Mouse (Mus musculus) hematopoietic stem cell, adult 5-6 weeks (primary cell): ENCODE results near the gene Tldc1. TPM values are rescaled to one million over a fixed set of nuclear protein-coding genes. Genes with fewer than 3 reads are reported as not detected.

Experiments
- ATAC-seq, 2 experiments: fragments of 125-278 bp in 1 of 2; replicated peaks in 1 of 2; 2 replicates each; pipeline ENCODE4 v1.8.0; 2016 to 2017; ENCODE audit warnings: inconsistent platforms in 2 of 2, mild to moderate bottlenecking in 2 of 2, moderate number of reproducible peaks in 2 of 2, low read depth in 1 of 2, moderate TSS enrichment in 1 of 2; ENCODE audit not compliant: low FRiP score in 2 of 2, poor library complexity in 2 of 2, severe bottlenecking in 2 of 2, insufficient read depth in 1 of 2, low TSS enrichment in 1 of 2
- total RNA-seq: library from RNA; stranded (forward); fragments of 172-1452, 232-1000 nt; gene quantifications from 2 replicates; pipeline ENCODE4 v1.2.3, GENCODE M21; 2017

Tldc1 gene
- total RNA-seq: 7.9 and 14.4 TPM in 2 replicates

GRCm38 (mm10) chr8:119778263-119778662, at the start of gene Tldc1:
Tldc1 (minus strand) TSS chr8:119778416.
- peak; percentile 94 to 95 for ATAC-seq

GRCm38 (mm10) chr8:119827721-119828153, 49.5 kb upstream of the Tldc1 start:
- ATAC-seq: no peak

- ATAC-seq: no peak
Observed at GRCm38 (mm10) chr8:119826982-119827381, 48.8 kb upstream of the Tldc1 start.

- peak; percentile 65 for ATAC-seq
Observed at GRCm38 (mm10) chr8:119825950-119826730, 47.9 kb upstream of the Tldc1 start.

GRCm38 (mm10) chr8:119824809-119825273, 46.6 kb upstream of the Tldc1 start:
- ATAC-seq: peak in 1 of 2 experiments; percentile 38; a peak in 1 of 4 replicates

GRCm38 (mm10) chr8:119824100-119824499, 45.9 kb upstream of the Tldc1 start:
- no peak for ATAC-seq

- ATAC-seq: no peak
Observed at GRCm38 (mm10) chr8:119823278-119823677, 45.1 kb upstream of the Tldc1 start.

- ATAC-seq: no peak
Observed at GRCm38 (mm10) chr8:119821691-119822090, 43.5 kb upstream of the Tldc1 start.

GRCm38 (mm10) chr8:119819976-119820375, 41.8 kb upstream of the Tldc1 start:
- no peak for ATAC-seq

- no peak for ATAC-seq
Observed at GRCm38 (mm10) chr8:119819316-119819715, 41.1 kb upstream of the Tldc1 start.

- peak; percentile 23 to 25; a peak in 3 of 4 replicates for ATAC-seq
Observed at GRCm38 (mm10) chr8:119817446-119817845, 39.2 kb upstream of the Tldc1 start.

- no peak for ATAC-seq
Observed at GRCm38 (mm10) chr8:119816219-119816618, 38.0 kb upstream of the Tldc1 start.

GRCm38 (mm10) chr8:119812650-119813431, 34.6 kb upstream of the Tldc1 start:
- ATAC-seq: peak; percentile 74 to 85

- peak; percentile 25 to 46; a peak in 2 of 4 replicates for ATAC-seq
Observed at GRCm38 (mm10) chr8:119811925-119812324, 33.7 kb upstream of the Tldc1 start.

GRCm38 (mm10) chr8:119810953-119811499, 32.8 kb upstream of the Tldc1 start:
- no peak for ATAC-seq

- ATAC-seq: no peak
Observed at GRCm38 (mm10) chr8:119810127-119810868, 32.1 kb upstream of the Tldc1 start.

GRCm38 (mm10) chr8:119809620-119810019, 31.4 kb upstream of the Tldc1 start:
- ATAC-seq: no peak
